Mouse (Mus musculus): ENCODE measurements at regions not wholly inside any gene's neighbourhood (a gene's known extent, or its start where the extent isn't known, plus 50 kb on each side); places are given as distances from the start of the nearest gene placed in this dataset.

DNA sequence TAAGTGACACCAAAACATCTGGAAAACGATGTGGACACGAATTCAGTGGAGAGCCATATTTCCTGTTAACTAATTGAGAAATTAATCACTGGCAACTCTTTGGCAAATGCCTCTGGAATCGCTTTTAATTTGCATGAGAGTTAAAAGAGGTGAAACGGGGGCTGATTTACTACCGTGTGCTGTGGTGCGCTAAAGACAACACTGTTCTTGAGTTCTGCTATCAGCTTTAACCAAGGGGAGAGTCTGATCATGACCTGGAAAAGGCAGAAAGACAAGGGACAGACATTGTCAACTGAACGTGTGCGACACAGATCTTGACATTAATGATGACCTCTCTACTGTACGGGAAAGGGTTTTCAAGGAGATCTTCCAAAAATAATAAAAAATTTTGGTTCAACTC, 152.8 kb upstream of the Fat1 start:
- H3K4me2 ChIP-seq (ENCODE audit: low read depth), result no peak overlapping the region
- ATAC-seq (ENCODE audit: insufficient read depth) (no peak), DNase-seq (ENCODE audit: low read depth in 3 of 3, low spot score in 3 of 3) (no peak)
- no peaks in the 10 kb centered on the region for H3K4me1 ChIP-seq (replicated peaks; ENCODE audit: control insufficient read depth in 2 of 2, insufficient read depth in 2 of 2, low read length in 1 of 2)
- H3K27ac ChIP-seq, result no peak overlapping the region
- 70% methylated on average over 9 of the region's 9 CpGs for WGBS (ENCODE audit: insufficient replicate concordance)
- H3K36me3 ChIP-seq (replicated peaks; ENCODE audit: control insufficient read depth, insufficient read depth, low read depth), result no peaks in the 10 kb centered on the region
- no peak overlapping the region for H3K9ac ChIP-seq (replicated peaks)
- H3K4me3 ChIP-seq (ENCODE audit: insufficient read depth in 1 of 2, low read depth in 2 of 2, low read length in 2 of 2), result no peak overlapping the region
- H3K27me3 ChIP-seq (ENCODE audit: control insufficient read depth, insufficient read depth, low read length), result no peaks in the 10 kb centered on the region
- no peaks in the 10 kb centered on the region for H3K9me3 ChIP-seq (ENCODE audit: control insufficient read depth, low read length)
- TF ChIP-seq EP300 (IDR thresholded peaks at IDR 0.05; ENCODE audit: low read depth) (no peak), CTCF (IDR thresholded peaks at IDR 0.05; ENCODE audit: low read depth) (no peak)

DNA sequence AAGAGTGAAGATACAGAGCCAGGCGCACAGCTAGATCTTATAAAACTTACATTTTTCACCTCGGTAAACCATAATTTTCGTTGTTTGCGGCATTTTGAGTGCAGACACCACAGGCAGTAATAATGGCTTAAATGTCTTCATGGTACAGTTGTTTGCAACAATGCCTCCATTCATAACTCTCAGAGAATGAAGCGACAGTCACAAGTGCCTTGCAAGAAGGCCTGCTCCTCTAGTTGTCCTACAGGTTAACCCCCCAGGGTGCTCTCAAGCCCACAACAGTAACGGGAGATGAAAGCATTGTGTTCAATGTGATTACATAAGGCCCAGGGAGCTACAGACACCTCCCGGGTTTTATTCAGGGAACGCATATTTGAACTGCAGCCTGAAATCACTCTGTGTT, 150.1 kb upstream of the Fat1 start:
- Histone ChIP-seq H3K9ac (replicated peaks) (no peak overlapping the region), H3K27ac (no peak overlapping the region), H3K4me1 (replicated peaks; ENCODE audit: control insufficient read depth in 2 of 2, insufficient read depth in 2 of 2, low read length in 1 of 2) (no peaks in the 10 kb centered on the region), H3K9me3 (ENCODE audit: control insufficient read depth, low read length) (no peaks in the 10 kb centered on the region), H3K36me3 (replicated peaks; ENCODE audit: control insufficient read depth, insufficient read depth, low read depth) (no peaks in the 10 kb centered on the region), H3K27me3 (ENCODE audit: control insufficient read depth, insufficient read depth, low read length) (no peaks in the 10 kb centered on the region), H3K4me3 (ENCODE audit: insufficient read depth in 1 of 2, low read depth in 2 of 2, low read length in 2 of 2) (no peak overlapping the region), H3K4me2 (ENCODE audit: low read depth) (no peak overlapping the region)
- WGBS (ENCODE audit: insufficient replicate concordance), result 71% methylated on average over 8 of the region's 8 CpGs
- TF ChIP-seq EP300 (IDR thresholded peaks at IDR 0.05; ENCODE audit: low read depth), result no peak
- TF ChIP-seq CTCF (IDR thresholded peaks at IDR 0.05; ENCODE audit: low read depth), result no peak
- no peak for DNase-seq (ENCODE audit: low read depth in 3 of 3, low spot score in 3 of 3)
- no peak for ATAC-seq (ENCODE audit: insufficient read depth)

DNA sequence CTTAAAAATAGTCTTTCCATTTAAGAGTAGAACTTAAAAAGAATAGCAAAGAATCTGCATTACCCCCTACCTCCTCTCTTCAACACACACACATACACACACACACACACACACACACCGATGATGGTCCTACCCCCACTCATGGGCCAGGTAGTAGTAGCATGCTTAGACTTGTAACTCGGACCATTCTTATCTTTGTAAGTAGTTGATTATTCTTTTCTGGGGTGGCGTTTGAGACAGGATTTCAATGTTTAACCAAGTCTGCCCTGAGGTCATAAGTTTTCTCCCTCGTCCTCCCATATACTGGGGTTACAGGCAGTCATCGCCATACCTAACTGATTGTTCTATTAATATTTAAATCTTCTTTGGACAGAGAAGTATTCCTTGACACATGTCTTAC, 148.5 kb upstream of the Fat1 start:
- Histone ChIP-seq H3K27ac (no peak overlapping the region), H3K4me3 (ENCODE audit: insufficient read depth in 1 of 2, low read depth in 2 of 2, low read length in 2 of 2) (no peak overlapping the region), H3K9me3 (ENCODE audit: control insufficient read depth, low read length) (no peaks in the 10 kb centered on the region), H3K9ac (replicated peaks) (no peak overlapping the region), H3K4me2 (ENCODE audit: low read depth) (no peak overlapping the region), H3K36me3 (replicated peaks; ENCODE audit: control insufficient read depth, insufficient read depth, low read depth) (no peaks in the 10 kb centered on the region), H3K27me3 (ENCODE audit: control insufficient read depth, insufficient read depth, low read length) (no peaks in the 10 kb centered on the region), H3K4me1 (replicated peaks; ENCODE audit: control insufficient read depth in 2 of 2, insufficient read depth in 2 of 2, low read length in 1 of 2) (no peaks in the 10 kb centered on the region)
- DNase-seq (ENCODE audit: low read depth in 3 of 3, low spot score in 3 of 3) (no peak), ATAC-seq (ENCODE audit: insufficient read depth) (no peak)
- TF ChIP-seq EP300 (IDR thresholded peaks at IDR 0.05; ENCODE audit: low read depth) (no peak), CTCF (IDR thresholded peaks at IDR 0.05; ENCODE audit: low read depth) (no peak)
- WGBS (ENCODE audit: insufficient replicate concordance), result 62% methylated on average over 5 of the region's 5 CpGs

DNA sequence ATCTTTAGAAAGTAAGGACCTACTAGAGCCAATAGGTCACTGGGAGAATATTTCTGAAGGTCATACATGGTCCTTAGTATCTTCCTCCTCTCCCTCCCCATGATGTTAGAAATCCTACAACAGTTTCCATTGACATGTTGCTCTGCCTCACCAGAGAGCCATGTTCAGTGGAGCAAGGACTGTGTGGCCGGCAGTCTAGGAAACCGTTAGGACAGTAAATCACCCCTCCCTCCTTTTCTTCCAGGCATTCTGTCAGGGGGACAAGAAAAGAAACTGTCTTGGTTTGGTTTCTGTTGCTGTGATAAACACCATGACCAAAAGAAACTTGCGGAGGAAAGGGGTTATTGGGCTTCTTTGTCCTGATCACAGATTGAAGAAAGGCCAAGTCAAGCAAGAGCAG, 147.0 kb upstream of the Fat1 start:
- Histone ChIP-seq H3K9me3 (ENCODE audit: control insufficient read depth, low read length) (no peaks in the 10 kb centered on the region), H3K4me1 (replicated peaks; ENCODE audit: control insufficient read depth in 2 of 2, insufficient read depth in 2 of 2, low read length in 1 of 2) (no peaks in the 10 kb centered on the region), H3K4me3 (ENCODE audit: insufficient read depth in 1 of 2, low read depth in 2 of 2, low read length in 2 of 2) (no peak overlapping the region), H3K27me3 (ENCODE audit: control insufficient read depth, insufficient read depth, low read length) (no peaks in the 10 kb centered on the region), H3K4me2 (ENCODE audit: low read depth) (no peak overlapping the region), H3K9ac (replicated peaks) (no peak overlapping the region), H3K36me3 (replicated peaks; ENCODE audit: control insufficient read depth, insufficient read depth, low read depth) (no peaks in the 10 kb centered on the region), H3K27ac (no peak overlapping the region)
- DNase-seq (ENCODE audit: low read depth in 3 of 3, low spot score in 3 of 3) (no peak), ATAC-seq (ENCODE audit: insufficient read depth) (no peak)
- TF ChIP-seq CTCF (IDR thresholded peaks at IDR 0.05; ENCODE audit: low read depth) (no peak), EP300 (IDR thresholded peaks at IDR 0.05; ENCODE audit: low read depth) (no peak)
- WGBS (ENCODE audit: insufficient replicate concordance), result 66% methylated on average over 3 of the region's 3 CpGs

DNA sequence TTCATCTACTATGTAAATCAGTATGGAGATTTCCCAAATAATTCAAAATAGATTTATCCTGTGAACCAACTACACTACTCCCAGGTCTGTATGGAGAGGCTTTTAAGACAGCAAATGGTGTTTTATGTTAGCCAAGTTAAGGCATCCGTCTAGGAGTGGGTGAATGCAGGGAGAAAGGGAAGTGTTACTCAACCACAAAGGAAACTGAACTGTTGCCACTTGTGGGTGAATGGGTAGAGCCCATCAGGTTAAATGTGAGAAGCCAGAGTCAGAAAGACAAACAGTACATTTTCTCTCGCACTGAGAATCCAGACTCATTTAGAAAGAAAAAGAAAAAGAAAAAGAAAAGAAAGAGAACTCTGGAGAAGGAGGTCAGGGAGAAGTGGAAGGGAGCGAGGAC, 135.7 kb upstream of the Fat1 start:
- no peak overlapping the region for H3K9ac ChIP-seq (replicated peaks)
- TF ChIP-seq CTCF (IDR thresholded peaks at IDR 0.05; ENCODE audit: low read depth), result no peak
- no peak for TF ChIP-seq EP300 (IDR thresholded peaks at IDR 0.05; ENCODE audit: low read depth)
- no peak overlapping the region for H3K27ac ChIP-seq
- no peaks in the 10 kb centered on the region for H3K9me3 ChIP-seq (ENCODE audit: control insufficient read depth, low read length)
- no peaks in the 10 kb centered on the region for H3K36me3 ChIP-seq (replicated peaks; ENCODE audit: control insufficient read depth, insufficient read depth, low read depth)
- H3K4me2 ChIP-seq (ENCODE audit: low read depth), result no peak overlapping the region
- no peaks in the 10 kb centered on the region for H3K27me3 ChIP-seq (ENCODE audit: control insufficient read depth, insufficient read depth, low read length)
- WGBS (ENCODE audit: insufficient replicate concordance), result 22% methylated on average over 3 of the region's 3 CpGs
- peaks cover 0 to 13% of the 10 kb centered on the region in 2 experiments; a peak in 2 of 4 replicates for H3K4me1 ChIP-seq (replicated peaks; ENCODE audit: control insufficient read depth in 2 of 2, insufficient read depth in 2 of 2, low read length in 1 of 2)
- ATAC-seq (ENCODE audit: insufficient read depth) (no peak), DNase-seq (ENCODE audit: low read depth in 3 of 3, low spot score in 3 of 3) (no peak)
- H3K4me3 ChIP-seq (ENCODE audit: insufficient read depth in 1 of 2, low read depth in 2 of 2, low read length in 2 of 2), result no peak overlapping the region

All from liver, embryonic 14.5 days (tissue).